Mouse (Mus musculus): Measurements from ENCODE around the gene Cish. TPM values are rescaled to one million over a fixed set of nuclear protein-coding genes. Genes with fewer than 3 reads are reported as not detected.

Cish gene
- polyA plus RNA-seq, 1 experiment from 2014 or later: 16.4 TPM

GRCm38 (mm10) chr9:107289211-107290076, 6.4 kb upstream of the Cish start, which contains the start of gene Mapkapk3:
Mapkapk3 (minus strand) TSS chr9:107289877.
- peak; percentile 77 for ATAC-seq (ENCODE audit: borderline replicate concordance, extremely low read depth, low FRiP score, low TSS enrichment)
- H3K4me3 ChIP-seq: peak within 1 kb of the TSS; percentile 50
- H3K4me1 ChIP-seq: peaks cover 30% of the 10 kb centered on the region
- H3K36me3 ChIP-seq: no peaks in the 10 kb centered on the region
- 2% methylated on average over 49 of the region's 49 CpGs for WGBS
- H3K4me2 ChIP-seq: peak within 1 kb of the TSS; percentile 91
- 0 out of 2 replicates have a peak, but pooled peaks cover 4% of the 10 kb centered on the region for H3K27me3 ChIP-seq
- H3K9ac ChIP-seq: peak within 1 kb of the TSS; percentile 36
- no peaks in the 10 kb centered on the region for H3K9me3 ChIP-seq
- peak within 1 kb of the TSS; percentile 76 for H3K27ac ChIP-seq

- Histone ChIP-seq H3K4me2 (no peak overlapping the region), H3K27me3 (0 out of 2 replicates have a peak, but pooled peaks cover 4% of the 10 kb centered on the region), H3K36me3 (no peaks in the 10 kb centered on the region), H3K9me3 (no peaks in the 10 kb centered on the region), H3K9ac (no peak overlapping the region), H3K4me1 (peaks cover 36% of the 10 kb centered on the region), H3K27ac (no peak overlapping the region), H3K4me3 (no peak overlapping the region)
- whole genome bisulfite sequencing: 24% methylated on average over 10 of the region's 10 CpGs
- ATAC-seq (ENCODE audit: borderline replicate concordance, extremely low read depth, low FRiP score, low TSS enrichment): 0 out of 2 replicates have a peak, but pooled peaks have one; percentile 29
These were observed 4.9 kb upstream of the Cish start for GRCm38 (mm10) chr9:107290897-107291296.

GRCm38 (mm10) chr9:107294249-107294648, 1.6 kb upstream of the Cish start:
- 0 out of 2 replicates have a peak, but pooled peaks cover 4% of the 10 kb centered on the region for H3K27me3 ChIP-seq
- no peak overlapping the region for H3K27ac ChIP-seq
- H3K4me2 ChIP-seq: no peak overlapping the region
- no peak overlapping the region for H3K9ac ChIP-seq
- peaks cover 46% of the 10 kb centered on the region for H3K4me1 ChIP-seq
- WGBS: 5% methylated on average over 6 of the region's 6 CpGs
- H3K9me3 ChIP-seq: no peaks in the 10 kb centered on the region
- ATAC-seq (ENCODE audit: borderline replicate concordance, extremely low read depth, low FRiP score, low TSS enrichment): no peak
- H3K4me3 ChIP-seq: no peak overlapping the region
- H3K36me3 ChIP-seq: no peaks in the 10 kb centered on the region

GRCm38 (mm10) chr9:107295616-107296015, 210 bp upstream of the Cish start:
- WGBS: 16% methylated on average over 4 of the region's 4 CpGs
- Histone ChIP-seq H3K27ac (peak overlapping the region; percentile 85), H3K4me2 (peak overlapping the region; percentile 92), H3K9ac (peak overlapping the region; percentile 80; the same call in 1 of the 2 replicates), H3K27me3 (0 out of 2 replicates have a peak, but pooled peaks cover 4% of the 10 kb centered on the region), H3K36me3 (peaks cover 6% of the 10 kb centered on the region; the same call in 1 of the 2 replicates), H3K4me3 (peak overlapping the region; percentile 74; the same call in 1 of the 2 replicates), H3K4me1 (peaks cover 37% of the 10 kb centered on the region), H3K9me3 (no peaks in the 10 kb centered on the region)
- ATAC-seq (ENCODE audit: borderline replicate concordance, extremely low read depth, low FRiP score, low TSS enrichment): no peak

- peak overlapping the region; percentile 92 for H3K4me2 ChIP-seq
- peaks cover 35% of the 10 kb centered on the region for H3K4me1 ChIP-seq
- 0 out of 2 replicates have a peak, but pooled peaks cover 4% of the 10 kb centered on the region for H3K27me3 ChIP-seq
- peak; percentile 44; the same call in 1 of the 2 replicates for ATAC-seq (ENCODE audit: borderline replicate concordance, extremely low read depth, low FRiP score, low TSS enrichment)
- H3K9me3 ChIP-seq: no peaks in the 10 kb centered on the region
- H3K4me3 ChIP-seq: peak overlapping the region; percentile 74
- H3K36me3 ChIP-seq: peaks cover 10% of the 10 kb centered on the region; the same call in 1 of the 2 replicates
- H3K27ac ChIP-seq: peak overlapping the region; percentile 85
- WGBS: 0% methylated on average over 14 of the region's 14 CpGs
- peak overlapping the region; percentile 80; the same call in 1 of the 2 replicates for H3K9ac ChIP-seq
These were observed 215 bp downstream of the Cish start for GRCm38 (mm10) chr9:107296041-107296440.

GRCm38 (mm10) chr9:107296501-107296965, 707 bp downstream of the Cish start:
- 0 out of 2 replicates have a peak, but pooled peaks cover 4% of the 10 kb centered on the region for H3K27me3 ChIP-seq
- WGBS: under 1% methylated on average over 31 of the region's 31 CpGs
- peak overlapping the region; percentile 80 for H3K9ac ChIP-seq
- H3K36me3 ChIP-seq: peaks cover 15% of the 10 kb centered on the region; the same call in 1 of the 2 replicates
- no peaks in the 10 kb centered on the region for H3K9me3 ChIP-seq
- peak overlapping the region; percentile 85 for H3K27ac ChIP-seq
- peak; percentile 96 for ATAC-seq (ENCODE audit: borderline replicate concordance, extremely low read depth, low FRiP score, low TSS enrichment)
- peaks cover 35% of the 10 kb centered on the region for H3K4me1 ChIP-seq
- H3K4me2 ChIP-seq: peak overlapping the region; percentile 92
- H3K4me3 ChIP-seq: peak overlapping the region; percentile 74

GRCm38 (mm10) chr9:107297059-107297458, 1.2 kb downstream of the Cish start:
- H3K9ac ChIP-seq: peak overlapping the region; percentile 80
- peaks cover 38% of the 10 kb centered on the region for H3K4me1 ChIP-seq
- ATAC-seq (ENCODE audit: borderline replicate concordance, extremely low read depth, low FRiP score, low TSS enrichment): peak; percentile 2; the same call in 1 of the 2 replicates
- H3K36me3 ChIP-seq: peaks cover 16% of the 10 kb centered on the region; the same call in 1 of the 2 replicates
- H3K27ac ChIP-seq: peak overlapping the region; percentile 85
- peak overlapping the region; percentile 92 for H3K4me2 ChIP-seq
- H3K4me3 ChIP-seq: peak overlapping the region; percentile 74
- 4% methylated on average over 16 of the region's 16 CpGs for WGBS
- H3K27me3 ChIP-seq: 0 out of 2 replicates have a peak, but pooled peaks cover 4% of the 10 kb centered on the region
- no peaks in the 10 kb centered on the region for H3K9me3 ChIP-seq

GRCm38 (mm10) chr9:107297658-107298057, 1.8 kb downstream of the Cish start:
- H3K4me2 ChIP-seq: peak overlapping the region; percentile 92
- 0 out of 2 replicates have a peak, but pooled peaks cover 4% of the 10 kb centered on the region for H3K27me3 ChIP-seq
- H3K9ac ChIP-seq: no peak overlapping the region
- no peak for ATAC-seq (ENCODE audit: borderline replicate concordance, extremely low read depth, low FRiP score, low TSS enrichment)
- peak overlapping the region; percentile 74 for H3K4me3 ChIP-seq
- H3K27ac ChIP-seq: peak overlapping the region; percentile 85
- no peaks in the 10 kb centered on the region for H3K9me3 ChIP-seq
- H3K4me1 ChIP-seq: peaks cover 42% of the 10 kb centered on the region
- 64% methylated on average over 4 of the region's 4 CpGs for WGBS
- peaks cover 16% of the 10 kb centered on the region; the same call in 1 of the 2 replicates for H3K36me3 ChIP-seq

GRCm38 (mm10) chr9:107298059-107298780, 2.4 kb downstream of the Cish start:
- WGBS: 61% methylated on average over 8 of the region's 8 CpGs
- Histone ChIP-seq H3K27ac (peak overlapping the region; percentile 85), H3K9ac (no peak overlapping the region), H3K9me3 (no peaks in the 10 kb centered on the region), H3K27me3 (0 out of 2 replicates have a peak, but pooled peaks cover 4% of the 10 kb centered on the region), H3K36me3 (peaks cover 16% of the 10 kb centered on the region; the same call in 1 of the 2 replicates), H3K4me1 (peaks cover 45% of the 10 kb centered on the region), H3K4me3 (peak overlapping the region; percentile 74), H3K4me2 (peak overlapping the region; percentile 92)
- ATAC-seq (ENCODE audit: borderline replicate concordance, extremely low read depth, low FRiP score, low TSS enrichment): no peak

GRCm38 (mm10) chr9:107298876-107299275, 3.0 kb downstream of the Cish start:
- Histone ChIP-seq H3K9ac (no peak overlapping the region), H3K4me3 (peak overlapping the region; percentile 74), H3K27me3 (0 out of 2 replicates have a peak, but pooled peaks cover 2% of the 10 kb centered on the region), H3K9me3 (no peaks in the 10 kb centered on the region), H3K4me1 (peaks cover 48% of the 10 kb centered on the region), H3K27ac (peak overlapping the region; percentile 85), H3K36me3 (peaks cover 16% of the 10 kb centered on the region; the same call in 1 of the 2 replicates), H3K4me2 (peak overlapping the region; percentile 92)
- ATAC-seq (ENCODE audit: borderline replicate concordance, extremely low read depth, low FRiP score, low TSS enrichment): no peak
- 59% methylated on average over 6 of the region's 6 CpGs for WGBS

GRCm38 (mm10) chr9:107299783-107300182, 4.0 kb downstream of the Cish start:
- Histone ChIP-seq H3K9ac (no peak overlapping the region), H3K4me1 (peaks cover 44% of the 10 kb centered on the region), H3K27me3 (no peaks in the 10 kb centered on the region), H3K9me3 (no peaks in the 10 kb centered on the region), H3K4me2 (0 out of 2 replicates have a peak overlapping the region, but pooled peaks have one; percentile 92), H3K36me3 (peaks cover 16% of the 10 kb centered on the region; the same call in 1 of the 2 replicates), H3K27ac (no peak overlapping the region), H3K4me3 (no peak overlapping the region)
- ATAC-seq (ENCODE audit: borderline replicate concordance, extremely low read depth, low FRiP score, low TSS enrichment): no peak
- WGBS: 84% methylated on average over 7 of the region's 7 CpGs

All from lung, embryonic 15.5 days (tissue).